10 mouse cellular contexts compared by ENCODE assay signal in genomic region chr4:55928670-55929069, GRCm38 (mm10).
DNase-seq lines count a peak whose midpoint lies in the region; ATAC-seq and TF ChIP-seq lines count a peak whose summit lies in the region.
"Had no signal": no experiment of that assay in that cellular context is flagged by ENCODE, and none has a peak within 500 bp of the region (broad histone marks: within the 10 kb centered on the region; RNA-seq: fewer than 3 reads in every experiment).

No protein-coding gene starts in this region.

- no peaks in the 10 kb centered on the region for H3K36me3 ChIP-seq in kidney, postnatal 0 days (ENCODE audit: insufficient read depth, low read length)
- no peaks in the 10 kb centered on the region for H3K36me3 ChIP-seq in forebrain, embryonic 15.5 days
- H3K36me3 ChIP-seq in heart, embryonic 11.5 days (ENCODE audit: control insufficient read depth, insufficient read depth, low read length): no peaks in the 10 kb centered on the region

- H3K27ac ChIP-seq in kidney, postnatal 0 days: no peak overlapping the region
- peak overlapping the region; percentile 62 for H3K27ac ChIP-seq in forebrain, embryonic 15.5 days (replicated peaks)
- no peak overlapping the region for H3K27ac ChIP-seq in heart, embryonic 11.5 days (ENCODE audit: low read depth, low read length)
- H3K27ac ChIP-seq: liver, embryonic 14.5 days had no signal

- intact Hi-C loops in left cerebral cortex, postnatal 4 days (cut with DNase I): no loop called here

- 68% methylated on average over 11 of the region's 11 CpGs for WGBS in kidney, postnatal 0 days
- 20% methylated on average over 11 of the region's 11 CpGs for WGBS in forebrain, embryonic 15.5 days
- WGBS in heart, embryonic 11.5 days (ENCODE audit: insufficient replicate concordance): 70% methylated on average over 11 of the region's 11 CpGs

- H3K4me3 ChIP-seq in kidney, postnatal 0 days (replicated peaks; ENCODE audit: low read depth, low read length): no peak overlapping the region
- peak overlapping the region; percentile 14; the same call in 1 of the 2 replicates for H3K4me3 ChIP-seq in forebrain, embryonic 15.5 days
- H3K4me3 ChIP-seq in heart, embryonic 11.5 days (ENCODE audit: low read depth, low read length): no peak overlapping the region

- DNase-seq in kidney, postnatal 0 days (ENCODE audit: low spot score): peak; percentile 8
- DNase-seq in kidney, postnatal 14 days: no peak
- DNase-seq in left cerebral cortex, postnatal 4 days: peak; percentile 6
- DNase-seq in right cerebral cortex, postnatal 25 days: peak; percentile 14
- no peak for DNase-seq in spleen, postnatal 36 days (ENCODE audit: low spot score in 2 of 2)
- DNase-seq in thymus, postnatal 4 days: no peak
- DNase-seq: thymus, postnatal 36 days had no signal

- no peak overlapping the region for H3K9ac ChIP-seq in kidney, postnatal 0 days (ENCODE audit: low read depth, low read length)
- peak overlapping the region; percentile 24; the same call in 1 of the 2 replicates for H3K9ac ChIP-seq in forebrain, embryonic 15.5 days (replicated peaks)
- no peak overlapping the region for H3K9ac ChIP-seq in heart, embryonic 11.5 days (ENCODE audit: low read depth, low read length)
- H3K9ac ChIP-seq: liver, embryonic 14.5 days had no signal

- H3K4me2 ChIP-seq in kidney, postnatal 0 days (ENCODE audit: low read length): peak overlapping the region; percentile 23; the same call in 1 of the 2 replicates
- peak overlapping the region; percentile 41 for H3K4me2 ChIP-seq in forebrain, embryonic 15.5 days (replicated peaks)
- H3K4me2 ChIP-seq in heart, embryonic 11.5 days: no peak overlapping the region

- no peaks in the 10 kb centered on the region for H3K27me3 ChIP-seq in kidney, postnatal 0 days (ENCODE audit: insufficient read depth, low read length)
- no peaks in the 10 kb centered on the region for H3K27me3 ChIP-seq in forebrain, embryonic 15.5 days
- H3K27me3 ChIP-seq in heart, embryonic 11.5 days (ENCODE audit: control insufficient read depth, insufficient read depth, low read length): no peaks in the 10 kb centered on the region

- no peaks in the 10 kb centered on the region for H3K9me3 ChIP-seq in kidney, postnatal 0 days (replicated peaks; ENCODE audit: low read length)
- H3K9me3 ChIP-seq in forebrain, embryonic 15.5 days: no peaks in the 10 kb centered on the region
- no peaks in the 10 kb centered on the region for H3K9me3 ChIP-seq in heart, embryonic 11.5 days (replicated peaks; ENCODE audit: control insufficient read depth, low read length)

- no peak for ATAC-seq in kidney, postnatal 0 days (replicated peaks; ENCODE audit: low FRiP score, low read depth)
- peak; percentile 57 for ATAC-seq in forebrain, embryonic 15.5 days (replicated peaks)
- ATAC-seq in heart, embryonic 11.5 days (replicated peaks; ENCODE audit: insufficient number of reproducible peaks, low FRiP score, low TSS enrichment): no peak

- H3K4me1 ChIP-seq in kidney, postnatal 0 days (replicated peaks; ENCODE audit: insufficient read depth, low read length): no peaks in the 10 kb centered on the region
- peaks cover 19% of the 10 kb centered on the region for H3K4me1 ChIP-seq in forebrain, embryonic 15.5 days
- H3K4me1 ChIP-seq in heart, embryonic 11.5 days (ENCODE audit: control insufficient read depth, insufficient read depth, low read length): no peaks in the 10 kb centered on the region

- TF ChIP-seq CTCF in kidney, postnatal 0 days (IDR thresholded peaks at IDR 0.05; ENCODE audit: low read depth): no peak

Comparison
In these comparisons a context has a peak if more than half of its experiments do, and no peak if none do; other contexts are left out.
1. DNase-seq: peak in kidney, postnatal 0 days (single experiment), left cerebral cortex, postnatal 4 days (single experiment) and right cerebral cortex, postnatal 25 days (single experiment); none in kidney, postnatal 14 days (single experiment), spleen, postnatal 36 days (0 of 2) and thymus, postnatal 4 days (single experiment).